Mouse (Mus musculus): Measurements from ENCODE around the gene Pnliprp2.

DNA sequence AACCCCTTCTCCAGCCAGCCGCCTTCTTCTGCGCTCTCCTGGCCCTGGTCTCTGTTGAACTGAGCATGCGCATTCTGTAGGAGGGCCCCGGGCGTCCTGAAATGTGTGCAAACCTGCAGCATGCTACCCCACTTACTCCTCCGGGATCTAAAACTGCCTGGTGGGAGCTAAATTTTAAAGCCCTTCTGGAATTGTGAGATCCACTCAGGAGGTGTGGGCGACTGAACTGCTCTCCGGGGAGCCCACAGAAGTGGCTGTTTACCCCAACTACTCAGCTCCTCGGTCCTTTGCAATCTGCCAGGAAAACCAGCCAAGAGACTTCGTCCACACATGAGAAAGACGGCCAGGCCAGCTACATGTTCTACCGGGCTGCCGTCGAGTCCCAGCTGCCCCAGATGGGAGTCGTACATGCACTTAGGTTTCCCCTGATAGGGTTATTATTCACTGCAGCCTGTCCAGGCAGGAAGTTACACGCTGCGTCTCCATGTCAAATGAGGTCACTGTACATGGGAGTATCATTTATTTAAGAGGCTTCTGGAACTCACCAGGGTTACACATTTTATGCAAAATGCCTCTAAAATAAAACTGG, 57.0 kb downstream of the Pnliprp2 start:
- TF ChIP-seq POLR2A (IDR thresholded peaks at IDR 0.05; ENCODE audit: borderline replicate concordance, low read depth, low read length), result no peak
- TF ChIP-seq CTCF (IDR thresholded peaks at IDR 0.05; ENCODE audit: low read depth, low read length), result no peak
